Mouse (Mus musculus): ENCODE results near the gene Ren1. TPM values are rescaled to one million over a fixed set of nuclear protein-coding genes. Genes with fewer than 3 reads are reported as not detected.

The Ren1 gene
- polyA plus RNA-seq, 1 experiment from 2014 or later, result 0.42 TPM

DNA sequence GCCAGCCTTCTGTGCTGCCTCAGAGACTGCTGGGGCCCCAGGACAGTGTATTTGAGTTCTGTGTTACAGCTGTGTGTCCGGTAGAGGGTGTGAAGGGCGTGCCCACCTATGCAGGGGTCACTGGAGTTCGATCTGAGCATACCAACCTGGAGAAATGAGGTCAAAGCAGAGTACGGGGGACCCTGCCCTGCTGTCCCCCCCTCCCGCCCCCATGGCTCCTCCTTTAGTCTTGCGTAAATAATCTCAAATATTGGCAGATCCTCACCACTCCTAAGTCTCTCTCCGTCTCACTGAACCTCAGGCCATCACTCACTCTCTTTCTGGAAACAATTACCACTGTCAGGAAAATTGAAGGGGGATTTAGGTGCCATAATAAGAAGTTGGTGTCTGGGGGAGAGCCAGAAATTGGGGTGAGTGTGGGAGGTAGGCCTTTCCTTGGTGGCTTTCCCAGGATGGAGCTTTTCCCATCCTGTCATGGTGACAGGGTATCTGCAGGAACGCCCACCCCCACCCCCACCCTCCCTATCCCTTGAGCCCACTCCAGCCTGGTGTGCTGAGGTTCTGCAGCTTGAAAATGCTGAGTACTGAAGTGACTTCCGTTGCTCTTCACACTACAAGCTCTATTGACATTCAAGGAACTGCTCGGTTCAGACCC lies 16.8 kb downstream of the Ren1 start:
- H3K4me3 ChIP-seq, result no peak overlapping the region
- peaks cover 21% of the 10 kb centered on the region for H3K4me1 ChIP-seq
- 40% methylated on average over 10 of the region's 10 CpGs for WGBS
- H3K4me2 ChIP-seq, result no peak overlapping the region
- ATAC-seq (ENCODE audit: insufficient number of reproducible peaks, low FRiP score, low TSS enrichment, low read depth), result no peak
- H3K27ac ChIP-seq, result no peak overlapping the region
- no peaks in the 10 kb centered on the region for H3K9me3 ChIP-seq
- H3K27me3 ChIP-seq, result peaks cover 32% of the 10 kb centered on the region
- no peaks in the 10 kb centered on the region for H3K36me3 ChIP-seq
- no peak overlapping the region for H3K9ac ChIP-seq

- Histone ChIP-seq H3K9me3 (no peaks in the 10 kb centered on the region), H3K27ac (no peak overlapping the region; the same call in 1 of the 2 replicates), H3K36me3 (no peaks in the 10 kb centered on the region), H3K27me3 (peaks cover 32% of the 10 kb centered on the region), H3K4me1 (peaks cover 21% of the 10 kb centered on the region), H3K9ac (no peak overlapping the region), H3K4me2 (no peak overlapping the region), H3K4me3 (no peak overlapping the region)
- 16% methylated on average over 11 of the region's 11 CpGs for WGBS
- no peak for ATAC-seq (ENCODE audit: insufficient number of reproducible peaks, low FRiP score, low TSS enrichment, low read depth)
Measured at GRCm38 (mm10) chr1:133367606-133368488, 17.5 kb downstream of the Ren1 start.

GRCm38 (mm10) chr1:133368644-133369043 lies 18.3 kb downstream of the Ren1 start:
- Histone ChIP-seq H3K27me3 (peaks cover 30% of the 10 kb centered on the region), H3K4me2 (no peak overlapping the region), H3K36me3 (no peaks in the 10 kb centered on the region), H3K27ac (no peak overlapping the region), H3K9me3 (no peaks in the 10 kb centered on the region), H3K4me3 (no peak overlapping the region), H3K4me1 (peaks cover 14% of the 10 kb centered on the region), H3K9ac (no peak overlapping the region)
- ATAC-seq (ENCODE audit: insufficient number of reproducible peaks, low FRiP score, low TSS enrichment, low read depth), result no peak
- 63% methylated on average over 10 of the region's 10 CpGs for WGBS

DNA sequence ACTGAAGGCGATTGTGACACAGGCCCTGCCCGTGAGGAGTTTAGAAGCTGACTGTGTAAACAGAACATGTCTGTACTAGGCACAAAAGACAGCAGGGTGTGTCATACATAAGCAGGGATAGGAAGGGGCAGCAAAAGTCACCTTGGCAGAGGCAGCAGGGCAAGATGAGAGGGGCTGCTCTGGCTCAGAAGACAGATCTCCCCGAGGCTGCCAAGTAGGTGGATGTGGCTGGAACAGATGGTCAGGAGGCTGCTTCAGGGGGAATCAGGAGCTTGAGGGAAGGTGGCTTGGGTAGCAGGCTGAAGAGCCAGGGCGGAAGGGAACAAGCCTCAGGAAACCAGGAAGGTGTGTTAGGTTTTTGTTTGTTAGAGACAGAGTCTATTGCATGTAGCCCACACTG lies 20.0 kb downstream of the Ren1 start:
- Histone ChIP-seq H3K36me3 (no peaks in the 10 kb centered on the region), H3K4me1 (peaks cover 8% of the 10 kb centered on the region), H3K4me2 (no peak overlapping the region), H3K9me3 (no peaks in the 10 kb centered on the region), H3K27ac (no peak overlapping the region), H3K4me3 (no peak overlapping the region), H3K27me3 (peaks cover 13% of the 10 kb centered on the region), H3K9ac (no peak overlapping the region)
- ATAC-seq (ENCODE audit: insufficient number of reproducible peaks, low FRiP score, low TSS enrichment, low read depth), result no peak
- WGBS, result 62% methylated on average over 4 of the region's 4 CpGs

GRCm38 (mm10) chr1:133371431-133371830 lies 21.1 kb downstream of the Ren1 start:
- peaks cover 3% of the 10 kb centered on the region; the same call in 1 of the 2 replicates for H3K27me3 ChIP-seq
- ATAC-seq (ENCODE audit: insufficient number of reproducible peaks, low FRiP score, low TSS enrichment, low read depth), result no peak
- 80% methylated on average over 6 of the region's 6 CpGs for WGBS

DNA sequence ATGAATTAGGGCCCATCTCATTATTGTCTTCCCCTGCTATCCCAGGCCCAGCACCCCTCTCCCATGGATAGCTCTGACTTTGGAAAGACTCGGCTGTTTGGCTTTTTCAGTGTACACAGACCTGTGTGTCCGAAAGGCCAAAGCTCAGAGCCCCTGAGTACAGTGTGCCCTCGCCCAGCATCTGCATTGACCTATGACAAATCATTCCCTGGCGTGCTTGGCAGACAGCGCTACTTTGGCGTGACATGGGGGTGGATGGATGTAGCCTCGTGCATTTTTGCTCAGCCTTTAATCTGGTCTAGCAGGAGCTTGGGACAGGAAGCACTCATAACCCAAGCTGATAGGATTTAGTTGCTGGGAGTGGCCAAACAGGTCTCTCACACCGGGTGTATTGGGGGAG lies 21.8 kb downstream of the Ren1 start:
- Histone ChIP-seq H3K27me3 (no peaks in the 10 kb centered on the region), H3K4me1 (peaks cover 8% of the 10 kb centered on the region), H3K9ac (no peak overlapping the region), H3K4me2 (no peak overlapping the region), H3K4me3 (no peak overlapping the region), H3K9me3 (no peaks in the 10 kb centered on the region), H3K36me3 (no peaks in the 10 kb centered on the region), H3K27ac (no peak overlapping the region)
- 61% methylated on average over 8 of the region's 8 CpGs for WGBS
- no peak for ATAC-seq (ENCODE audit: insufficient number of reproducible peaks, low FRiP score, low TSS enrichment, low read depth)

More at GRCm38 (mm10) chr1:133371431-133371830, 21.1 kb downstream of the Ren1 start:
- H3K4me2 ChIP-seq, result no peak overlapping the region
- H3K27ac ChIP-seq, result no peak overlapping the region
- H3K4me3 ChIP-seq, result no peak overlapping the region
- peaks cover 8% of the 10 kb centered on the region for H3K4me1 ChIP-seq
- no peaks in the 10 kb centered on the region for H3K36me3 ChIP-seq
- H3K9me3 ChIP-seq, result no peaks in the 10 kb centered on the region
- H3K9ac ChIP-seq, result no peak overlapping the region

DNA sequence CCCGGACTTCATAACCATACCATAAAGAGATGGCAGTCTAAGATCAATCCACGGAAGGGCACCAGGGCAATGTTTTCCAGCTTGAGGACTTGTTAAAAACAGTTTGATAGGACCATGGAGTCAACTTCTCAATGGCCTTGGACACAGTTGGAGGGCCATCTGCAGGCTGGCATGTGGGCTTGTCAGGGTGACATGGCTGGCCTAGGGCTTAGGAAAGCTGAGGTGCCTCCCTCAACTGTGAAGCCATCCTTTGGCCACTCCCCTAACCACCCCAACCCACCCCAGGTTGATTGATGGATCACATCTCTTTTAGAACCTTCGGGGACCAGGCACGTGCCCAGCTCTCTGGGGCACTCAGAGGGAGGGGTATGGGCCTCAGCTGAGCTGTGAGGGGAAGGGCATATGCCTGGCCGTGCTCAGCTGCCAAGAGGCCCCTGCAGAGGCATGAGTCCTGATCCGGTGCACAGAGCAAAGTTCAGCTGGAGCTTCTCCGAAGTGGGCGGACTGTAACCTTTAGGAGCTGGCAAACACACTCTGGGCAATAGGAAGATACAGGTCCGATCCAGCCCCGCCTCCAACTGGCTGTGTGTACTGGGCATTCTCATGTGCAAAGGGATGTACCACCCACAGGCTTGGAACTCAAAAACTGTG lies 25.5 kb downstream of the Ren1 start:
- no peak overlapping the region for H3K4me2 ChIP-seq
- H3K4me3 ChIP-seq, result no peak overlapping the region
- H3K27me3 ChIP-seq, result no peaks in the 10 kb centered on the region
- WGBS, result 58% methylated on average over 10 of the region's 10 CpGs
- H3K4me1 ChIP-seq, result no peaks in the 10 kb centered on the region
- no peak for ATAC-seq (ENCODE audit: insufficient number of reproducible peaks, low FRiP score, low TSS enrichment, low read depth)
- no peaks in the 10 kb centered on the region for H3K36me3 ChIP-seq
- H3K27ac ChIP-seq, result no peak overlapping the region
- no peak overlapping the region for H3K9ac ChIP-seq
- no peaks in the 10 kb centered on the region for H3K9me3 ChIP-seq

- WGBS, result 89% methylated on average over 5 of the region's 5 CpGs
Measured at GRCm38 (mm10) chr1:133377547-133377946, 27.2 kb downstream of the Ren1 start.

DNA sequence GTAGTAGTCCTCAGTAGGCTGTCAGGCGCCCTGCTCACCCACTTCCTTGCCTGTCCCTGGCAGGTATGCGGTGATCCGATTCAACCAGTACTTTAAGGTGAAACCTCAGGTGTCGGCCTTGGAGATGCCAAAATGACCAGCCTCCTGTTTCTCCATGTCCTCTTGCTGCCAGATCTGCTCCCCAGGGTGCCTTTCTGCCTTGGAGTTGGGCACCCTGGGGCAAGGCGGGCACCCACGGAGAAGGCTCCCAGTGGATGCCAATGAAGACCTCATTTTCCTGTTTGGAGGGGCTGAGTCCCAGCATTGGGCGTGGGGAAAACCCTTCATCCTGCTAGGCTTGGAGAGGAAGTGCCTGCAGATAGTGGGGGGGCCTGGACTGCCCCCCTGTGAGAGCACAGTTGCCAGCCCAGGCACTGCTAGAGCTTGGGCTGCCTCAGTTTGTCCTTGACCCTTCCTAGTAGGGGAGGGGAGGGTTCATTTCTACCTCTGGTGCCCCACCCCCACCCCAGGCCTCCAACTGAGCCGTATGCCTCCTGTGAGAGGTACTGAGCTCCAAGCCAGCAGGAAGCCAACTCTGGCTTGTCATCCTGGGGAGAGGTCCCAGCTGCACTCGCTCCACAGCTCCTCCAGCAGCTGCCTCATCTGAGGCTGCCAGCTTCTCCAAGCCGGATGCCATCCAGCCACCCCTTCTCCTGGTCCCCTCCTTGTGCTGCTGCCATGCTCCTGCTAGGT lies 29.1 kb downstream of the Ren1 start:
- no peaks in the 10 kb centered on the region for H3K9me3 ChIP-seq
- H3K27me3 ChIP-seq, result no peaks in the 10 kb centered on the region
- H3K4me1 ChIP-seq, result no peaks in the 10 kb centered on the region
- H3K4me3 ChIP-seq, result no peak overlapping the region
- ATAC-seq (ENCODE audit: insufficient number of reproducible peaks, low FRiP score, low TSS enrichment, low read depth), result no peak
- no peak overlapping the region for H3K9ac ChIP-seq
- H3K36me3 ChIP-seq, result peaks cover 6% of the 10 kb centered on the region; the same call in 1 of the 2 replicates
- H3K27ac ChIP-seq, result no peak overlapping the region
- WGBS, result 69% methylated on average over 10 of the region's 10 CpGs
- no peak overlapping the region for H3K4me2 ChIP-seq

More at GRCm38 (mm10) chr1:133377547-133377946, 27.2 kb downstream of the Ren1 start:
- Histone ChIP-seq H3K27ac (no peak overlapping the region), H3K9me3 (no peaks in the 10 kb centered on the region), H3K36me3 (no peaks in the 10 kb centered on the region), H3K4me3 (no peak overlapping the region), H3K9ac (no peak overlapping the region), H3K4me2 (no peak overlapping the region), H3K27me3 (no peaks in the 10 kb centered on the region), H3K4me1 (no peaks in the 10 kb centered on the region)
- ATAC-seq (ENCODE audit: insufficient number of reproducible peaks, low FRiP score, low TSS enrichment, low read depth), result no peak

- Histone ChIP-seq H3K27ac (no peak overlapping the region), H3K9me3 (no peaks in the 10 kb centered on the region), H3K27me3 (no peaks in the 10 kb centered on the region), H3K4me1 (no peaks in the 10 kb centered on the region), H3K36me3 (peaks cover 7% of the 10 kb centered on the region; the same call in 1 of the 2 replicates), H3K4me2 (no peak overlapping the region), H3K9ac (no peak overlapping the region), H3K4me3 (no peak overlapping the region)
- 79% methylated on average over 3 of the region's 3 CpGs for WGBS
- no peak for ATAC-seq (ENCODE audit: insufficient number of reproducible peaks, low FRiP score, low TSS enrichment, low read depth)
Measured at GRCm38 (mm10) chr1:133379986-133380320, 29.6 kb downstream of the Ren1 start.

- H3K27me3 ChIP-seq, result no peaks in the 10 kb centered on the region
- no peak overlapping the region for H3K9ac ChIP-seq
- no peak overlapping the region for H3K4me3 ChIP-seq
- no peak overlapping the region for H3K4me2 ChIP-seq
- WGBS, result 74% methylated on average over 14 of the region's 14 CpGs
- peaks cover 7% of the 10 kb centered on the region; the same call in 1 of the 2 replicates for H3K36me3 ChIP-seq
- H3K27ac ChIP-seq, result no peak overlapping the region
- ATAC-seq (ENCODE audit: insufficient number of reproducible peaks, low FRiP score, low TSS enrichment, low read depth), result no peak
- H3K9me3 ChIP-seq, result no peaks in the 10 kb centered on the region
- no peaks in the 10 kb centered on the region for H3K4me1 ChIP-seq
Measured at GRCm38 (mm10) chr1:133380347-133381065, 30.2 kb downstream of the Ren1 start.
